Mouse (Mus musculus) CH12.LX (cell line): ENCODE results near the gene Aga. TPM values are rescaled to one million over a fixed set of nuclear protein-coding genes. Genes with fewer than 3 reads are reported as not detected.

Experiments used
- DNase-seq: peaks from one replicate; pipeline ENCODE4 v3.0.0-alpha.2; 2013; ENCODE audit errors: extremely low read depth
- H3K27ac ChIP-seq: 2 replicates; pipeline ENCODE4 v1.5.1; 2012; ENCODE audit warnings: low read depth, mild to moderate bottlenecking, control low read depth, moderate library complexity; ENCODE audit not compliant: insufficient read depth
- H3K27me3 ChIP-seq: replicated peaks from 2 replicates; pipeline ENCODE3; 2012; ENCODE audit warnings: inconsistent platforms
- H3K36me3 ChIP-seq, 2 experiments: replicated peaks in 1 of 2; 2 replicates each; pipeline versions ENCODE3 to v1.6.1; 2012; ENCODE audit warnings: inconsistent platforms in 1 of 2, low read length in 1 of 2, mild to moderate bottlenecking in 1 of 2, mixed read lengths in 1 of 2, moderate library complexity in 1 of 2; ENCODE audit not compliant: control insufficient read depth in 1 of 2, insufficient read depth in 1 of 2
- H3K4me1 ChIP-seq, 2 experiments: 2 replicates each; pipeline ENCODE4 v1.6.1; 2012; ENCODE audit warnings: inconsistent platforms in 1 of 2, moderate library complexity in 1 of 2; ENCODE audit not compliant: insufficient read depth in 2 of 2, control insufficient read depth in 1 of 2
- H3K4me2 ChIP-seq: 2 replicates; pipeline ENCODE4 v1.6.1; 2012; ENCODE audit warnings: low read depth, mild to moderate bottlenecking, control low read depth; ENCODE audit not compliant: poor library complexity, insufficient read depth, severe bottlenecking
- H3K4me3 ChIP-seq, 3 experiments: fragments of 150-350 bp in 1 of 3; sonication (generic) in 1 of 3; replicated peaks in 1 of 3; 2 replicates each; pipeline versions ENCODE3 to v1.5.1; 2011 to 2012; ENCODE audit warnings: low read depth in 2 of 3, low read length in 2 of 3, mild to moderate bottlenecking in 2 of 3, moderate library complexity in 2 of 3, control low read depth in 1 of 3, improper control_type of control experiment in 1 of 3, inconsistent platforms in 1 of 3, mixed read lengths in 1 of 3; ENCODE audit not compliant: poor library complexity in 1 of 3
- H3K79me2 ChIP-seq: replicated peaks from 2 replicates; pipeline ENCODE4 v1.6.1; 2012; ENCODE audit warnings: mild to moderate bottlenecking, moderate library complexity; ENCODE audit not compliant: control insufficient read depth, poor library complexity, insufficient read depth, severe bottlenecking; ENCODE audit errors: extremely low read depth
- H3K9ac ChIP-seq: 2 replicates; pipeline ENCODE4 v1.6.1; 2012; ENCODE audit warnings: low read depth, mild to moderate bottlenecking, control low read depth, moderate library complexity; ENCODE audit not compliant: insufficient read depth
- H3K9me3 ChIP-seq: replicated peaks from 2 replicates; pipeline ENCODE3; 2012; ENCODE audit warnings: low read length, inconsistent platforms, mixed read lengths
- CHD1 ChIP-seq: IDR thresholded peaks from 2 replicates; pipeline ENCODE4 v1.6.1; 2012; ENCODE audit warnings: low read depth, low read length, improper control_type of control experiment, inconsistent platforms
- CTCF ChIP-seq, 2 experiments: IDR thresholded peaks in 1 of 2; conservative IDR thresholded peaks in 1 of 2; 2 replicates each; pipeline ENCODE4 v1.5.1; 2011 to 2012; ENCODE audit warnings: low read depth in 2 of 2, low read length in 2 of 2, improper control_type of control experiment in 1 of 2, inconsistent platforms in 1 of 2, mild to moderate bottlenecking in 1 of 2, moderate library complexity in 1 of 2
- E2F4 ChIP-seq: IDR thresholded peaks from 2 replicates; pipeline ENCODE4 v1.6.1; 2011; ENCODE audit warnings: low read depth, low read length, improper control_type of control experiment; ENCODE audit not compliant: insufficient replicate concordance
- ELF1 ChIP-seq: IDR thresholded peaks from 2 replicates; pipeline ENCODE4 v1.6.1; 2014; ENCODE audit warnings: low read depth, mild to moderate bottlenecking, inconsistent platforms, low read length, improper control_type of control experiment
- EP300 ChIP-seq: IDR thresholded peaks from 2 replicates; pipeline ENCODE4 v1.6.1; 2011; ENCODE audit warnings: low read length, improper control_type of control experiment
- HCFC1 ChIP-seq: IDR thresholded peaks from 2 replicates; pipeline ENCODE4 v1.6.1; 2012; ENCODE audit warnings: low read depth, mild to moderate bottlenecking, inconsistent platforms, low read length, improper control_type of control experiment
- IRF4 ChIP-seq: IDR thresholded peaks from 2 replicates; pipeline ENCODE4 v1.6.1; 2014; ENCODE audit warnings: low read depth, mild to moderate bottlenecking, inconsistent platforms, low read length, improper control_type of control experiment
- JUN ChIP-seq: IDR thresholded peaks from 2 replicates; pipeline ENCODE4 v1.6.1; 2011; ENCODE audit warnings: low read depth, mild to moderate bottlenecking, low read length, improper control_type of control experiment, moderate library complexity; ENCODE audit not compliant: insufficient read depth
- MAFK ChIP-seq: IDR thresholded peaks from 2 replicates; pipeline ENCODE4 v1.6.1; 2011; ENCODE audit warnings: low read length, improper control_type of control experiment; ENCODE audit not compliant: insufficient replicate concordance
- MEF2A ChIP-seq: IDR thresholded peaks from 2 replicates; pipeline ENCODE4 v1.6.1; 2014; ENCODE audit warnings: low read depth, mild to moderate bottlenecking, inconsistent platforms, low read length, improper control_type of control experiment, borderline replicate concordance
- NELFE ChIP-seq: IDR thresholded peaks from 2 replicates; pipeline ENCODE4 v1.6.1; 2011; ENCODE audit warnings: low read depth, low read length, improper control_type of control experiment
- NRF1 ChIP-seq: IDR thresholded peaks from 2 replicates; pipeline ENCODE4 v1.6.1; 2014; ENCODE audit warnings: low read depth, mild to moderate bottlenecking, inconsistent platforms, low read length, improper control_type of control experiment, moderate library complexity
- POLR2A ChIP-seq: IDR thresholded peaks from 2 replicates; pipeline ENCODE4 v1.6.1; 2011; ENCODE audit warnings: low read depth, mild to moderate bottlenecking, improper control_type of control experiment, low read length
- SMC3 ChIP-seq: IDR thresholded peaks from 2 replicates; pipeline ENCODE4 v1.6.1; 2011; ENCODE audit warnings: low read depth, low read length, improper control_type of control experiment
- TBP ChIP-seq: conservative IDR thresholded peaks from 2 replicates; pipeline ENCODE4 v1.6.1; 2011; ENCODE audit warnings: low read depth, low read length, improper control_type of control experiment
- TCF12 ChIP-seq: IDR thresholded peaks from 2 replicates; pipeline ENCODE4 v1.6.1; 2014; ENCODE audit warnings: low read depth, mild to moderate bottlenecking, inconsistent platforms, low read length, improper control_type of control experiment
- UBTF ChIP-seq: IDR thresholded peaks from 2 replicates; pipeline ENCODE4 v1.6.1; 2012; ENCODE audit warnings: low read depth, mild to moderate bottlenecking, inconsistent platforms, low read length, improper control_type of control experiment, moderate library complexity
- USF2 ChIP-seq: conservative IDR thresholded peaks from 2 replicates; pipeline ENCODE4 v1.6.1; 2011; ENCODE audit warnings: low read depth, low read length, improper control_type of control experiment
- ZC3H11A ChIP-seq: IDR thresholded peaks from 2 replicates; pipeline ENCODE4 v1.6.1; 2012; ENCODE audit warnings: low read depth, mild to moderate bottlenecking, inconsistent platforms, low read length, improper control_type of control experiment
- dilution Hi-C: fragments of 300-500 bp; cut with MboI; formaldehyde crosslinking; loops from 2 replicates; pipeline ENCODE4 v1.14.3; 2020; ENCODE audit warnings: low sequenced_read_pairs; ENCODE audit not compliant: extremely low pct_unique_long_range_greater_than_20kb, extremely low pct_ligation_motif_present
- in situ Hi-C: fragments of 300-500 bp; cut with MboI; formaldehyde crosslinking; loops from 3 replicates; pipeline ENCODE4 v1.14.3; 2019; ENCODE audit warnings: low sequenced_read_pairs, low pct_ligation_motif_present, low pct_unique_long_range_greater_than_20kb, mixed read lengths
- polyA plus RNA-seq: library from polyadenylated mRNA; unstranded; fragments of >175 nt; gene quantifications from 2 replicates; pipeline ENCODE4 v1.2.1, GENCODE M21; 2012; ENCODE audit warnings: low read depth; ENCODE audit not compliant: insufficient read length
- total RNA-seq, 2 experiments: library from RNA; depleted of rRNA; stranded (reverse); fragments of 300-350 nt in 1 of 2; fragments of >200 nt in 1 of 2; gene quantifications; 2 replicates each; pipeline ENCODE4 v1.2.3; 2012 to 2014

The Aga gene
- total and polyA plus RNA-seq, 3 experiments: 30.9 to 38.7 (median 36.5) TPM

DNA sequence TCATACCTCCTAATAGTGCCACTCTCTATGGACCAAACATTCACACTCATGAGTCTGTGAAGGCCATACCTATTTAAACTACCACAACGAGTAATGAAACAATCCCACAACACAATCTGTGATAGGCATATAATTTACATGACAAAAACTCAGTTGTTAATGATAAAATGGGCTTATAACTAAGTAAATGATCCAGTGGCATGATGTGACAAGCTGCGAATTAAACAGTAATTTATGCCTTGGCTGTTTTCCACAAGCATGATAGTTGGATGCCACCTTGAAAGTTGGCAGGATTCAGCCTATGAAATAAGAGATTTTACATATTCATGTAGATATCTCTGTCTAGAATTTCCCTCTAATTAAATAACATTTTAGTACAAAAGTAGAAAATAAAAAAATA, 28.1 kb downstream of the Aga start:
- Histone ChIP-seq H3K36me3 (no peaks in the 10 kb centered on the region), H3K4me1 (no peaks in the 10 kb centered on the region), H3K27ac (no peak overlapping the region), H3K9me3 (no peaks in the 10 kb centered on the region), H3K9ac (no peak overlapping the region), H3K27me3 (no peaks in the 10 kb centered on the region), H3K4me2 (no peak overlapping the region), H3K4me3 (no peak overlapping the region), H3K79me2 (no peaks in the 10 kb centered on the region)
- in situ Hi-C loops (no loop called here), dilution Hi-C loops (no loop called here)
- no peak for DNase-seq
- TF ChIP-seq MEF2A (no peak), UBTF (no peak), CHD1 (no peak), MAFK (no peak), TCF12 (no peak)

- Histone ChIP-seq H3K9ac (no peak overlapping the region), H3K4me2 (no peak overlapping the region), H3K27ac (no peak overlapping the region), H3K4me1 (no peaks in the 10 kb centered on the region), H3K79me2 (no peaks in the 10 kb centered on the region), H3K36me3 (no peaks in the 10 kb centered on the region), H3K9me3 (no peaks in the 10 kb centered on the region), H3K4me3 (no peak overlapping the region), H3K27me3 (no peaks in the 10 kb centered on the region)
- in situ Hi-C loops (no loop called here), dilution Hi-C loops (no loop called here)
- TF ChIP-seq NELFE (no peak), ELF1 (no peak), E2F4 (no peak), POLR2A (no peak), NRF1 (no peak), ZC3H11A (no peak), IRF4 (no peak), MEF2A (no peak), TBP (no peak), JUN (no peak), USF2 (no peak), HCFC1 (no peak), SMC3 (no peak), EP300 (no peak), CTCF (conservative IDR thresholded peaks at IDR 0.05 in 1 of 2, IDR thresholded peaks at IDR 0.05 in 1 of 2; ENCODE audit: low read depth in 2 of 2, low read length in 2 of 2) (no peak)
- no peak for DNase-seq
Observed at GRCm38 (mm10) chr8:53562441-53563040, 51.0 kb downstream of the Aga start.
